Mouse (Mus musculus): Measurements from ENCODE around the gene Cant1.
"Not testable (repeated sequence)": the region's sequence is repeated elsewhere in the genome, so short reads cannot be mapped to it uniquely, and the experiment has no call there.

Cant1 gene

DNA sequence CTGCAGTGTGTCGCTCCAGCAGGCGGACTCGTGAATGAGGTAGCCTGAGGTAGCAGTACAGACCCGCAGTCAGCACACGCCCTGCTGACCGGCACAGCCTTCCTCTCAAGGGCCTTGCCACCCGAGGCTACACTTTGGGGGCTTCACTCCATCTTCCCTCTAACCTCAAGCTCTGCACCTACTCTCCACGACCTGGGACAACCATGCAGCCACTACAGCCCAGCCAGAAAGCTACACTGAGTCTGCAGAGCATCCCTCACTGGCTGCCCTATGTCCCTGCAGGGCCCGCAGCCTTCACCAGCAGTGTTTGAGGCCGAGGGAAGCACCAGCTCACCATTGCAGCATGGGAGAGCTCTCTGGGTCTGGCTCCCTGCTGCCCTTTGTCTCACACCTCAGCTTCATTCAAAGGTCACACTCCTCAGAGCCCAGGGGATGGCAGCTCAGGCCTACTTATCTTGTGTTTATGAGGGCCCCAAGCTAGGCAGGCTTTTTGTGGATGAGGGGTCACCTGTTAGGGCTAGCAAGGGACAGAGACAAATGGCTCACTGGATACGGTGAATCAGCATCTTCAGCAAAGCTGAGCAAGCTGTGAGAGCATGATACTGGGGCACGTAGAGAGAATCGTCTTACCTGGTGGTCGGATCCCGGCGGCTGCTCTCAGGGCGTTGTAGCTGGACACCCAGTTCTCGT, 10.7 kb downstream of the Cant1 start:
- in situ Hi-C loops (cut with MseI, MboI) = no loop called here

- in situ Hi-C loops (cut with MseI, MboI) = no loop called here
Measured at GRCm38 (mm10) chr11:118407318-118407910, 11.5 kb downstream of the Cant1 start.

GRCm38 (mm10) chr11:118406521-118406920, 12.4 kb downstream of the Cant1 start:
- in situ Hi-C loops (cut with MseI, MboI) = no loop called here

GRCm38 (mm10) chr11:118405311-118405710, 13.6 kb downstream of the Cant1 start:
- in situ Hi-C loops (cut with MseI, MboI) = no loop called here

DNA sequence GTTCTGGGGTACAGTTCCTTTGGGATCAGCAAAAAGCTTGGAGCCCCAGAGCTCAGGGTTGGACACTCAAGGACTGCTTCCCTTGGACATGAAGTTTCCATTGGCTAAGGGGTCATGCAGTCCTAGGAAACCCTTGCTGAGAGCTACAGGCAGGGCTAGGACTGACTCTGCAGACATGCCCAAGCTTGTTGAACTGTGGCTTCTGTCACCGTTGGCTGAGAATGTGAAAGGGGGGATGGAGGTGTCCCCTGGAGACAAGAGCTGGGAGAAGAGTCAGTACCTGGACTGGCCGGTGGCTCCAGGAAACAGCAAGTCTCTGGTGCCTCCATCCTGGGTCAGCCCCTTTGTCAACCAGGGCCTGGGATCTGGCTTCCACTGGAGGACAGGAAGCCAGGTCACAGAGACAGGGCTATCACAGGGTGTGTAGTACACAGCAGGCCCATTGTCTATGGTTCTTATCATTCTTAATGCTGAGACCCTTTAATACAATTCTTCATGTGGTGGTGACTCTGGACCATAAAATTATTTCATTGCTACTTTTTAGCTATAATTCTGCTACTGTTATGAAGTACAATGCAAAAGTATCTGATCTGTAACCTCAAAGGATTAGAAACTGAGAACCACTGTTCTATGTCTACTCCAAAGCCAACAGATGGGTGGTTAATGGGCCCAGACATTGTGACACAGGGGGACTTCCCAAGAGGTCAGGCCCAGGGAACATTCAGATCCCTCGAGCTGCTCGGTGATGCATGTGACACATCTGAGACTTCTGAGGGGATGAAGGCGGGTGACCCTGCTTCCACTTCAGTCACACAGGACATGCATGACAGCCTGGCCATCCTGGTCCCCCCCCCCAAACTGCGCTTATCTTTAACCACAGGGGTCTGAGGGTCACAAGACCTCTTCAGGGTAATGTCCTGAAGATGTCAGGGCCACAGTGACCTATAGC, 14.7 kb downstream of the Cant1 start:
- in situ Hi-C loops (cut with MseI, MboI) = no loop called here

GRCm38 (mm10) chr11:118403183-118403582, 15.7 kb downstream of the Cant1 start:
- in situ Hi-C loops (cut with MseI, MboI) = no loop called here

- in situ Hi-C loops (cut with MseI, MboI) = no loop called here
Measured at GRCm38 (mm10) chr11:118401760-118402280, 17.1 kb downstream of the Cant1 start, which contains the start of gene Lgals3bp. Gene Lgals3bp (minus strand): TSS chr11:118402092.

DNA sequence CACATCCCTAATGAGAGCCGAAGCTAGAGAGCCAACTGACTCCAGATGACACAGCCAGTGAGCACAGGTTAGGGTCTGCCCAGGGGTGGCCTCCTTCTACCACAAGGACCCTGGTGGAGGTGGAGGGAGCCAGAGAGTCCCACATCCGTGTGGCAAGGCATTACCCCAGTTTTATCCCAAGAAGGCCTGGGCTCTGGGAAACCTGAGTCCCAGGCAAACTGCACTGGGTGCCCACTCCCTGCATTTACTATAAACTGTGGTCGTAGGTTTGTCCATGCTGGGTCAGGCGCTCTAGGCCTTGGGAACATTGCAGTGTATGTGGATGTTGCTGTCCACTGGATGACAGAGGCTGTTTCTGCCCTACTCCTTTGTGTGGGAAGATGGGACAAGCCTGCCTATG, 17.7 kb downstream of the Cant1 start:
- in situ Hi-C loops (cut with MseI, MboI) = no loop called here

- in situ Hi-C loops (cut with MseI, MboI) = no loop called here
Measured at GRCm38 (mm10) chr11:118400566-118400936, 18.3 kb downstream of the Cant1 start.

DNA sequence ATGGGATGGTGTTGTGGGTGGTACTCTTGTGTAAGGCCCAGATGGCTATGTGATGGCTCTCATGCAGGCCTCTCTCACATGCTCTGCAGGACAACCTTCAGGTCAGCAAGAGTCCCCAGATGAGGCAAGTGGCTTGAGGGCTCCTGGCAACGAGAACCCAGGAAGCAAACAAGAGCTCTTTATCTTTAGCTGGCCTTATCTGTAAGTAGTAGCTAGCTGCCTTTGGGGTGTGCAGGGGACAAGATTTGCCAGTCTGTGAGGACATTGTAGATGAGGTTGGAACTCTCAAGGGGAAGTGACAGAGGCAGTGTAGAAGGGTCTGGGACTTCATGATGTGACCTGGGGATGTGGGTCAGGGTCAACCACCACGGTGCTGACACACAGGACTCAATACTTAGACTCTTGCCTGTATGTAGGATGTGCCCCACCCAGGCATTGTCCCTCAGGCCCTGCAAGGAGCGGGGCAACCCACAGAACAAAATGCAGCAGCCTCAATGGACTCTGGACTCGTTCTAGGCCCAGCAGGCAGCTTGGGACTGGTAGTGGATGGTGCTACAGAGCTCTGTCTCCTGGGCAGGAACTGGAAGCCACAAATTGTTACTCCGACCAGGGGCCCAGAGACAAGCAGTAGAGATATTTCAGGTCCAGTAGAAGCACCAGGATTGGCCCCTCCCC, 18.9 kb downstream of the Cant1 start:
- in situ Hi-C loops (cut with MseI, MboI) = no loop called here

GRCm38 (mm10) chr11:118397806-118398530, 20.9 kb downstream of the Cant1 start:
- in situ Hi-C loops (cut with MseI, MboI) = no loop called here

- in situ Hi-C loops (cut with MseI, MboI) = no loop called here
Measured at GRCm38 (mm10) chr11:118394538-118394937, 24.3 kb downstream of the Cant1 start.

DNA sequence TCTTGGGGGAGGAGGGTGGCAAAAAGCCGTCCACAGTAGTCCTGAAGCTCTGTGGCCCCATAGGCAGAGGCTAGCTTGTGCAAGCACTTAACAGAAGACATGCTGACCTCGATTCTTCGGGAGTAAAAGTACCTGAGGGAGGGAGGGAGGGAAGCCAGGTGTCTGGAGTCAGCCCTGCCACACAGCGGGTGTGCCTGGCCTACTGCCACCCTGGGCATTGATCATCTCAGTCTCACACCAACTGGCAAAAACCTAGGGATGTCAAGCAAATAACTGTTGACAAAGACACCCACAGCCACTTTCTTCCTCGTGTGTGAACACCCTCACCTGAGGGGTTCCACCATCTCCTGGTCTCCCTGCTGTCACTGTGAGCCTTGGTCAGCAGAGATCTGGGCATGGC, 24.9 kb downstream of the Cant1 start:
- in situ Hi-C loops (cut with MseI, MboI) = no loop called here

GRCm38 (mm10) chr11:118387816-118388215, 31.1 kb downstream of the Cant1 start:
- in situ Hi-C loops (cut with MseI, MboI) = not testable (repeated sequence)

DNA sequence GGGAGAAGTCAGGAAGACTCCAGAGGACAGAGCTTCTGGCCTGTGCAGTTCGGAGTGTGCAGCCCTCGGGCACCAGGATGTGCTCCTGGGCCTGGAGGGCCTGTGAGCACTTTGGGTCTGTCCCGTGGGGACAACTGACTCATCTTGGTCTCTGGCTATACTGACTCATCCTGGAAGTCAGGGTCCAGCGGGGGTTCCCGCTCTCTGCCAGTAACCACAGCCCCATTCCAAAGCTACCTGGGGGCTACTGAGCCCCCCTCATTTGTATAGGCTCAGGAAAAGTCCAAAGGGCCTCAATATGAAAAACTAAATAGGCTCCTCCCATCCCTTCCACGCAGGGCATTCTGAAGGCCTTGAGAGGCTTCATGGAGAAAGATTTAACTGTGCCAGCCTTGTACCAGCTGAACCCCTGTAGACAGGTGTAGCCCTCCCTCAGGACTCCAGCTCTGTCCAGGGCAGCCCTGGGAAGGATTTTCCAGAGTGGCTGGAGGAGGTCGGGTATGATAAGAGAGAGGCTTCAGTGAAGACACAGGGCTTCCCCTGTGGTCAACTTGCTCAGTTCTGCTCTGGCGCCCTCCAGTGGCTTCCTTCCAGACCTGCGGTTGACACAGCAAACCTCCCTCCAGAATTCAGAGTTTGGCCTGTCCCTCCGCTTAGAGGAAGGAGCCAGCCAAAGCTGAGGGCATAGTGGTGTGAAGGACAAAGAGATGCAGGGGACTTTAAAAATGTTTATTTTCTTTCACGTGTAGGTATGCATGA, 39.5 kb downstream of the Cant1 start:
- in situ Hi-C loops (cut with MseI, MboI) = no loop called here

DNA sequence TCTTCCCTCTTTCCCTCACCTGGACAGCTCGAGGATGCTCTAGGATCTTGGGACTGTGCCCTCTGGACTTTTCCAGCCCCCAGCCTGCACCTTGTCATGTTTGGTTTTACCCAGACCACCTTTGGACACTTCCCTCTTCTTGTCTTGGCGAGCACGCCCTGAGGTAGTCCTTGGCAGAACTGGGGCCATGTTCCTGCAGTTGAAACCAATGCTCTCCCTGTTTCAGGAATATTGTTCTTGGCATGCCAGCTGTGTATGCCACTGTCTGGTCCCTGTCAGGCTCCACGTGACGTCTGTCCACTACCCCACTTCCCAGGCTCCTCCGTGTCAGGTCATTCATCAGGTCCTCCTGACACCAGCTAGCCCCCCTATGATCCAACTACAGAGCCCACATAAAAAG, 40.2 kb downstream of the Cant1 start:
- in situ Hi-C loops (cut with MseI, MboI) = no loop called here

DNA sequence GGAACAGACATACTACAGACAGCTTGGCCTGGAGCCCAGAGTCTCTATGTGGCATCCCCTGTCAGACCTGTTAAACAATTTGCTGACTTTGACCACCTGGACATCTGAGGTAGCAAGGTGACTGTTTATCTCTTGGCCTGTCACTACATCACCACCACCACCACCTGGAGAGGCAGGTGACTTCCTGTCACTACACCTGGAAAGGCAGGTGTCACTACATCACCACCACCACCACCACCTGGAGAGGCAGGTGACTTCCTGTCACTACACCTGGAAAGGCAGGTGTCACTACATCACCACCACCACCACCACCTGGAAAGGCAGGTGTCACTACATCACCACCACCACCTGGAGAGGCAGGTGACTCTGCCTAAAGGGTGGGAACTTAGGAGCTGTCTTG, 42.6 kb downstream of the Cant1 start:
- in situ Hi-C loops (cut with MseI, MboI) = not testable (repeated sequence)

DNA sequence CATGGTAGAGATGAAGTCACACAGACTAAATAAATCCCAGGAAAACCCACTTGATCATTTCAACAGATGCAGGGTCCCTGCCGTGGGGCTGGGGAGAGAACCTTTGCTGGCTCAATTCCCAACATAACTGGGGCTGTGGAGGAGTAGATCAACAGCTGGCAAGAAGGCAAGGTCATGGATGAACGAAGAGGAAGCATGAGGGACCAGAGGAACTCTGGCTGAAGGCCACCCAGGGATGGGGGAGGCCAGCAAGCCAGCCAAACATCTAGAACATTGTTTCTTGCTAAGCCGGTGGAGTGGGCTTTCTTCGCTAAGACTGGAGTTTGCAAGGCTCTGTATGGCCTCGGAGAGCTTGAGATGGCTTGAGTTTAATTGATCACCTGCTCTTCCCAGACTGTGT, 43.0 kb downstream of the Cant1 start:
- in situ Hi-C loops (cut with MseI, MboI) = no loop called here

GRCm38 (mm10) chr11:118375461-118375860, 43.4 kb downstream of the Cant1 start:
- in situ Hi-C loops (cut with MseI, MboI) = no loop called here

GRCm38 (mm10) chr11:118375006-118375405, 43.9 kb downstream of the Cant1 start:
- in situ Hi-C loops (cut with MseI, MboI) = no loop called here

Data from mouse trophoblast stem cell (cell line).